Mouse (Mus musculus) lung, postnatal 0 days (tissue): ENCODE data around the gene Ptprh. TPM values are rescaled to one million over a fixed set of nuclear protein-coding genes. Genes with fewer than 3 reads are reported as not detected.
"Not testable (repeated sequence)": the region's sequence is repeated elsewhere in the genome, so short reads cannot be mapped to it uniquely, and the experiment has no call there.

ENCODE experiments used
- ATAC-seq: fragments of 200-750 bp; cut with Nextera tagmentation; 2 replicates; pipeline ENCODE4 v1.8.0; 2017; ENCODE audit warnings: moderate library complexity
- DNase-seq: peaks from one replicate; pipeline ENCODE4 v3.0.0-alpha.2; 2016; ENCODE audit warnings: low spot score
- H3K27ac ChIP-seq: fragments of 300-500 bp; sonication (generic); 2 replicates; pipeline ENCODE4 v1.5.1; 2014; ENCODE audit warnings: antibody characterized with exemption, mild to moderate bottlenecking, low read length, mixed read lengths
- H3K27me3 ChIP-seq: fragments of 300-500 bp; sonication (generic); replicated peaks from 2 replicates; pipeline ENCODE4 v1.6.1; 2014; ENCODE audit warnings: low read length, mixed read lengths; ENCODE audit not compliant: insufficient read depth
- H3K36me3 ChIP-seq: fragments of 300-500 bp; sonication (generic); 2 replicates; pipeline ENCODE4 v1.6.1; 2014; ENCODE audit warnings: low read length, mixed read lengths; ENCODE audit not compliant: insufficient read depth
- H3K4me1 ChIP-seq: fragments of 300-500 bp; sonication (generic); 2 replicates; pipeline ENCODE4 v1.6.1; 2014; ENCODE audit warnings: antibody characterized with exemption, low read depth, low read length, mixed read lengths; ENCODE audit not compliant: insufficient read depth
- H3K4me2 ChIP-seq: fragments of 300-500 bp; sonication (generic); replicated peaks from 2 replicates; pipeline ENCODE4 v1.6.1; 2014; ENCODE audit warnings: low read depth, mild to moderate bottlenecking, low read length, moderate library complexity, mixed read lengths
- H3K4me3 ChIP-seq: fragments of 300-500 bp; sonication (generic); 2 replicates; pipeline ENCODE4 v1.5.1; 2014; ENCODE audit warnings: low read depth, low read length
- H3K9ac ChIP-seq: fragments of 300-500 bp; sonication (generic); replicated peaks from 2 replicates; pipeline ENCODE4 v1.6.1; 2014; ENCODE audit warnings: low read depth, mild to moderate bottlenecking
- H3K9me3 ChIP-seq: fragments of 300-500 bp; sonication (generic); 2 replicates; pipeline ENCODE4 v1.6.1; 2016; ENCODE audit warnings: low read length, mixed read lengths
- CTCF ChIP-seq: IDR thresholded peaks from 2 replicates; pipeline ENCODE4 v1.5.1; 2016; ENCODE audit warnings: antibody characterized with exemption, mild to moderate bottlenecking
- EP300 ChIP-seq: IDR thresholded peaks from 2 replicates; pipeline ENCODE4 v1.6.1; 2016; ENCODE audit warnings: antibody characterized with exemption, mild to moderate bottlenecking, control low read depth
- WGBS: fragments of 180-500 bp; shearing (Covaris S2); extraction: QIAGEN DNeasy Blood & Tissue Kit; methylation state at CpG from one replicate; pipeline ENCODE4 v1.1.7; 2014; 5-methylcytosine and 5-hydroxymethylcytosine counted together
- polyA plus RNA-seq: library from polyadenylated mRNA; unstranded; fragments of >200 nt; fragmentation: Nextera tagmentation; extraction: Ambion mirVana; gene quantifications from 2 replicates; pipeline ENCODE4 v1.2.1, GENCODE M21; 2015

Gene Ptprh
- polyA plus RNA-seq, 1 experiment from 2014 or later: not detected

DNA sequence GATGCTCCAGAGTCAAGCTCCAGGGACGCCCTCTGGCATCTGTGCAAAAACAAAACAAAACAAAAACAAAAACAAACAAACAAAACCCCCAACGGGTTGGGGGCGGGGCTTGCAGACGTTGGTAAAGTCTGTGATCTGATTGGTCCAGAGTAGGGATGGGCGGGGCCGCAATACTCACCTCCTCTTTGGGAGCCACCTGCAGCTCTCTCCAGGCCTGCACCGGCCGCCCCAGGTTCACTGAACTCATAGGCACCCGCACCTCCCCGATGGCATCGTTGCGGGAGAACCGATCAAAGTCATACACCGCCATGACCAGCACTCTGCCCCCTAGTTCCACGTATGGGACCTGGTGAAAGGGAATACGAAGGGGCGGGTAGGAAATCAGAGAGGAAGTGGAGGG lies 61.8 kb downstream of the Ptprh start:
- TF ChIP-seq EP300 (no peak), CTCF (no peak)
- no peak for ATAC-seq
- DNase-seq: no peak
- 41% methylated on average over 17 of the region's 17 CpGs for WGBS
- no peak overlapping the region for H3K4me2 ChIP-seq
- H3K4me3 ChIP-seq: no peak overlapping the region
- no peaks in the 10 kb centered on the region for H3K36me3 ChIP-seq
- H3K27me3 ChIP-seq: no peaks in the 10 kb centered on the region
- no peak overlapping the region for H3K9ac ChIP-seq
- no peak overlapping the region for H3K27ac ChIP-seq
- H3K4me1 ChIP-seq: peaks cover 5% of the 10 kb centered on the region; the same call in 1 of the 2 replicates
- H3K9me3 ChIP-seq: no peaks in the 10 kb centered on the region

- 59% methylated on average over 5 of the region's 5 CpGs for WGBS
Measured at GRCm38 (mm10) chr7:4541344-4541743, 62.5 kb downstream of the Ptprh start.

DNA sequence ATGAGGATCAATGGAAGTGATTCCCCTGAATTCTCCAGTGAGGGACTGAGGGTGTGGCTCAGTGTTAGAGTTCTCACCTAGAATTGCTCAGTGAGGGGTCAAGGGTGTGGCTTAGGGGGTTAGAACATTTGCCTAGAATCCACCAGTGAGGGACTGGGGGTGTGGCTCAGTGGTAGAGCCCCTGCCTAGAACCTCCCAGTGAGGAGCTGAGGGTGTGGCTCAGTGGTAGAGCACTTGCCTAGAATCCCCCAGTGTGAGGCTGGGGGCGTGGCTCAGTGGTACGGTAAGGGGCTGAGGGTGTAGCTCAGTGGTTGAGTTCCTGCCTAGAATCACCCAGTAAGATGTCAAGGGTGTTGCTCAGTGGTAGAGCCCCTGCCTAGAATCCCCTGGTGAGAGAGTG lies 64.8 kb downstream of the Ptprh start:
- H3K4me2 ChIP-seq: no peak overlapping the region
- no peaks in the 10 kb centered on the region for H3K27me3 ChIP-seq
- TF ChIP-seq CTCF (no peak), EP300 (no peak)
- H3K4me3 ChIP-seq: no peak overlapping the region
- no peak overlapping the region for H3K27ac ChIP-seq
- no peaks in the 10 kb centered on the region for H3K9me3 ChIP-seq
- ATAC-seq (no peak), DNase-seq (no peak)
- 62% methylated on average over 2 of the region's 2 CpGs for WGBS
- no peak overlapping the region for H3K9ac ChIP-seq
- no peaks in the 10 kb centered on the region for H3K4me1 ChIP-seq
- no peaks in the 10 kb centered on the region for H3K36me3 ChIP-seq

More at GRCm38 (mm10) chr7:4541344-4541743, 62.5 kb downstream of the Ptprh start:
- Histone ChIP-seq H3K4me3 (no peak overlapping the region), H3K9ac (no peak overlapping the region), H3K4me2 (no peak overlapping the region), H3K9me3 (no peaks in the 10 kb centered on the region), H3K27me3 (no peaks in the 10 kb centered on the region), H3K36me3 (no peaks in the 10 kb centered on the region), H3K27ac (no peak overlapping the region), H3K4me1 (no peaks in the 10 kb centered on the region)
- no peak for DNase-seq
- ATAC-seq: no peak
- TF ChIP-seq EP300 (no peak), CTCF (no peak)

DNA sequence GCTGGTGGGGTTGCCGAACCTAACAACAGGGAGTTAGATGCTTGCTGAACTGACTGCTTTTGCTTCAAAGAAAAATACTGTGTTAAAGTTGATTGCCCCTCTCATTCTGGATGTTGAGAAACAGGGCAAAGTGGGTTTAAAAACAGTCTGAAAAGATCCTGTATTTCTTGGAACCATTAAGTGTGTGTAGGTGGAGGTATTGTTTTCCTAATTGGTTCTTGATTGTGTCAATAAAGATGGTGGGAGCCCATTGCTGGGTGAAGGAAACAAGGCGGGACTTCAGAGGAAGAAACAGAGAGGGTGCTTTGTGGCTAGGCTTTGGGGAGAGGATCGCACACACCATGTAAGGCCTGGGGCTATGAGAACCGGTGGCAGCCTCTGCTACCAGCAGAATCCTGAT lies 66.7 kb downstream of the Ptprh start:
- peaks cover 1% of the 10 kb centered on the region; the same call in 1 of the 2 replicates for H3K4me1 ChIP-seq
- H3K4me2 ChIP-seq: no peak overlapping the region
- ATAC-seq (no peak), DNase-seq (no peak)
- H3K27me3 ChIP-seq: no peaks in the 10 kb centered on the region
- no peaks in the 10 kb centered on the region for H3K36me3 ChIP-seq
- no peak for TF ChIP-seq CTCF
- no peak for TF ChIP-seq EP300
- WGBS: 35% methylated on average over 4 of the region's 4 CpGs
- no peaks in the 10 kb centered on the region for H3K9me3 ChIP-seq
- H3K9ac ChIP-seq: no peak overlapping the region
- H3K27ac ChIP-seq: no peak overlapping the region
- no peak overlapping the region for H3K4me3 ChIP-seq

DNA sequence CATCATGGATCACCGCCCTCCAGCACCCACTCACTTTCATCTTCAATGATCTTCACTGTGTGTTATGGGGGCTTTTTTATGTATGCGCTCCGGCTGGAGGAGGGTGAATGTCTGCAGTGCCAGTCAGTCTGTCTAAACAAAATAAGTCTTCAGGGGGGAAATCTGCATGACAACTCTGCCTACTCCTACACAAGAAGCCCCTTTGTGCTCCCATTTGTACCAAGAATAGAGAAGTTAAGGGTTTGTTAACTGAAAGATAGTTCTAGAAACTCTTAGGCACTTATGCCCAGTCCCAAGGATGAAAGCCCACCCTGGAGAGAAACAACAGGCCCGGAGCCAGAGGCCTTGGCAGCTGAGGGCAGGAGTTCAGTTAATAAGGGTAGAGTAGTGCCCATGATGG lies 67.5 kb downstream of the Ptprh start:
- Histone ChIP-seq H3K9me3 (no peaks in the 10 kb centered on the region), H3K4me3 (no peak overlapping the region), H3K4me2 (no peak overlapping the region), H3K9ac (no peak overlapping the region), H3K27me3 (no peaks in the 10 kb centered on the region), H3K4me1 (peaks cover 3% of the 10 kb centered on the region; the same call in 1 of the 2 replicates), H3K36me3 (no peaks in the 10 kb centered on the region), H3K27ac (no peak overlapping the region)
- WGBS: 89% methylated on average over 4 of the region's 4 CpGs
- TF ChIP-seq EP300: no peak
- no peak for TF ChIP-seq CTCF
- DNase-seq (no peak), ATAC-seq (no peak)

GRCm38 (mm10) chr7:4532005-4532729 lies 71.7 kb downstream of the Ptprh start, which contains the start of gene Dnaaf3:
TSS of gene Dnaaf3 (minus strand) at chr7:4532453.
- DNase-seq (peak; percentile 92), ATAC-seq (peak; percentile 97)
- Histone ChIP-seq H3K27ac (no peak within 1 kb of the TSS), H3K4me3 (peak within 1 kb of the TSS; percentile 24; the same call in 1 of the 2 replicates), H3K27me3 (no peaks in the 10 kb centered on the region), H3K36me3 (no peaks in the 10 kb centered on the region), H3K9me3 (no peaks in the 10 kb centered on the region), H3K4me1 (peaks cover 3% of the 10 kb centered on the region; the same call in 1 of the 2 replicates), H3K9ac (no peak within 1 kb of the TSS; the same call in 1 of the 2 replicates), H3K4me2 (peak within 1 kb of the TSS; percentile 50)
- 5% methylated on average over 28 of the region's 28 CpGs for WGBS
- peak; percentile 40; the same call in 1 of the 2 replicates for TF ChIP-seq EP300
- no peak for TF ChIP-seq CTCF

GRCm38 (mm10) chr7:4530166-4530565 lies 73.7 kb downstream of the Ptprh start:
- not testable (repeated sequence) for H3K9ac ChIP-seq, H3K9me3 ChIP-seq, H3K4me2 ChIP-seq, H3K27ac ChIP-seq, DNase-seq, H3K4me1 ChIP-seq, H3K36me3 ChIP-seq, ATAC-seq, H3K4me3 ChIP-seq, H3K27me3 ChIP-seq
- WGBS: 37% methylated on average over 7 of the region's 8 CpGs
